Mouse (Mus musculus) CH12.LX (cell line): ENCODE results near the gene Phf7. TPM values are rescaled to one million over a fixed set of nuclear protein-coding genes. Genes with fewer than 3 reads are reported as not detected.

Experiments used
- DNase-seq: peaks from one replicate; pipeline ENCODE4 v3.0.0-alpha.2; 2013; ENCODE audit errors: extremely low read depth
- H3K27ac ChIP-seq: 2 replicates; pipeline ENCODE4 v1.5.1; 2012; ENCODE audit warnings: low read depth, mild to moderate bottlenecking, control low read depth, moderate library complexity; ENCODE audit not compliant: insufficient read depth
- H3K27me3 ChIP-seq: replicated peaks from 2 replicates; pipeline ENCODE3; 2012; ENCODE audit warnings: inconsistent platforms
- H3K36me3 ChIP-seq, 2 experiments: replicated peaks in 1 of 2; 2 replicates each; pipeline versions ENCODE3 to v1.6.1; 2012; ENCODE audit warnings: inconsistent platforms in 1 of 2, low read length in 1 of 2, mild to moderate bottlenecking in 1 of 2, mixed read lengths in 1 of 2, moderate library complexity in 1 of 2; ENCODE audit not compliant: control insufficient read depth in 1 of 2, insufficient read depth in 1 of 2
- H3K4me1 ChIP-seq, 2 experiments: 2 replicates each; pipeline ENCODE4 v1.6.1; 2012; ENCODE audit warnings: inconsistent platforms in 1 of 2, moderate library complexity in 1 of 2; ENCODE audit not compliant: insufficient read depth in 2 of 2, control insufficient read depth in 1 of 2
- H3K4me2 ChIP-seq: 2 replicates; pipeline ENCODE4 v1.6.1; 2012; ENCODE audit warnings: low read depth, mild to moderate bottlenecking, control low read depth; ENCODE audit not compliant: poor library complexity, insufficient read depth, severe bottlenecking
- H3K4me3 ChIP-seq, 3 experiments: fragments of 150-350 bp in 1 of 3; sonication (generic) in 1 of 3; replicated peaks in 1 of 3; 2 replicates each; pipeline versions ENCODE3 to v1.5.1; 2011 to 2012; ENCODE audit warnings: low read depth in 2 of 3, low read length in 2 of 3, mild to moderate bottlenecking in 2 of 3, moderate library complexity in 2 of 3, control low read depth in 1 of 3, improper control_type of control experiment in 1 of 3, inconsistent platforms in 1 of 3, mixed read lengths in 1 of 3; ENCODE audit not compliant: poor library complexity in 1 of 3
- H3K79me2 ChIP-seq: replicated peaks from 2 replicates; pipeline ENCODE4 v1.6.1; 2012; ENCODE audit warnings: mild to moderate bottlenecking, moderate library complexity; ENCODE audit not compliant: control insufficient read depth, poor library complexity, insufficient read depth, severe bottlenecking; ENCODE audit errors: extremely low read depth
- H3K9ac ChIP-seq: 2 replicates; pipeline ENCODE4 v1.6.1; 2012; ENCODE audit warnings: low read depth, mild to moderate bottlenecking, control low read depth, moderate library complexity; ENCODE audit not compliant: insufficient read depth
- H3K9me3 ChIP-seq: replicated peaks from 2 replicates; pipeline ENCODE3; 2012; ENCODE audit warnings: low read length, inconsistent platforms, mixed read lengths
- CHD1 ChIP-seq: IDR thresholded peaks from 2 replicates; pipeline ENCODE4 v1.6.1; 2012; ENCODE audit warnings: low read depth, low read length, improper control_type of control experiment, inconsistent platforms
- CHD2 ChIP-seq: IDR thresholded peaks from 2 replicates; pipeline ENCODE4 v1.6.1; 2011; ENCODE audit warnings: low read length, improper control_type of control experiment
- CTCF ChIP-seq, 2 experiments: IDR thresholded peaks in 1 of 2; conservative IDR thresholded peaks in 1 of 2; 2 replicates each; pipeline ENCODE4 v1.5.1; 2011 to 2012; ENCODE audit warnings: low read depth in 2 of 2, low read length in 2 of 2, improper control_type of control experiment in 1 of 2, inconsistent platforms in 1 of 2, mild to moderate bottlenecking in 1 of 2, moderate library complexity in 1 of 2
- E2F4 ChIP-seq: IDR thresholded peaks from 2 replicates; pipeline ENCODE4 v1.6.1; 2011; ENCODE audit warnings: low read depth, low read length, improper control_type of control experiment; ENCODE audit not compliant: insufficient replicate concordance
- ELF1 ChIP-seq: IDR thresholded peaks from 2 replicates; pipeline ENCODE4 v1.6.1; 2014; ENCODE audit warnings: low read depth, mild to moderate bottlenecking, inconsistent platforms, low read length, improper control_type of control experiment
- EP300 ChIP-seq: IDR thresholded peaks from 2 replicates; pipeline ENCODE4 v1.6.1; 2011; ENCODE audit warnings: low read length, improper control_type of control experiment
- GABPA ChIP-seq: IDR thresholded peaks from 2 replicates; pipeline ENCODE4 v1.6.1; 2012; ENCODE audit warnings: low read depth, low read length, improper control_type of control experiment, inconsistent platforms; ENCODE audit not compliant: insufficient replicate concordance
- HCFC1 ChIP-seq: IDR thresholded peaks from 2 replicates; pipeline ENCODE4 v1.6.1; 2012; ENCODE audit warnings: low read depth, mild to moderate bottlenecking, inconsistent platforms, low read length, improper control_type of control experiment
- IRF4 ChIP-seq: IDR thresholded peaks from 2 replicates; pipeline ENCODE4 v1.6.1; 2014; ENCODE audit warnings: low read depth, mild to moderate bottlenecking, inconsistent platforms, low read length, improper control_type of control experiment
- JUN ChIP-seq: IDR thresholded peaks from 2 replicates; pipeline ENCODE4 v1.6.1; 2011; ENCODE audit warnings: low read depth, mild to moderate bottlenecking, low read length, improper control_type of control experiment, moderate library complexity; ENCODE audit not compliant: insufficient read depth
- JUND ChIP-seq: conservative IDR thresholded peaks from 2 replicates; pipeline ENCODE4 v1.6.1; 2011; ENCODE audit warnings: low read depth, low read length, improper control_type of control experiment
- KAT2A ChIP-seq: IDR thresholded peaks from 2 replicates; pipeline ENCODE4 v1.6.1; 2012; ENCODE audit warnings: low read length, improper control_type of control experiment, inconsistent platforms; ENCODE audit not compliant: insufficient replicate concordance
- MAFK ChIP-seq: IDR thresholded peaks from 2 replicates; pipeline ENCODE4 v1.6.1; 2011; ENCODE audit warnings: low read length, improper control_type of control experiment; ENCODE audit not compliant: insufficient replicate concordance
- MAX ChIP-seq: IDR thresholded peaks from 2 replicates; pipeline ENCODE4 v1.6.1; 2011; ENCODE audit warnings: low read length, improper control_type of control experiment
- MAZ ChIP-seq: IDR thresholded peaks from 2 replicates; pipeline ENCODE4 v1.6.1; 2012; ENCODE audit warnings: low read depth, mild to moderate bottlenecking, inconsistent platforms, low read length, improper control_type of control experiment, moderate library complexity
- MEF2A ChIP-seq: IDR thresholded peaks from 2 replicates; pipeline ENCODE4 v1.6.1; 2014; ENCODE audit warnings: low read depth, mild to moderate bottlenecking, inconsistent platforms, low read length, improper control_type of control experiment, borderline replicate concordance
- PAX5 ChIP-seq: IDR thresholded peaks from 2 replicates; pipeline ENCODE4 v1.6.1; 2012; ENCODE audit warnings: low read length, inconsistent platforms, mixed read lengths
- POLR2A ChIP-seq: IDR thresholded peaks from 2 replicates; pipeline ENCODE4 v1.6.1; 2011; ENCODE audit warnings: low read depth, mild to moderate bottlenecking, improper control_type of control experiment, low read length
- POLR2AphosphoS2 ChIP-seq: IDR thresholded peaks from 2 replicates; pipeline ENCODE4 v1.6.1; 2011; ENCODE audit warnings: low read depth, low read length, improper control_type of control experiment
- TBP ChIP-seq: conservative IDR thresholded peaks from 2 replicates; pipeline ENCODE4 v1.6.1; 2011; ENCODE audit warnings: low read depth, low read length, improper control_type of control experiment
- TCF12 ChIP-seq: IDR thresholded peaks from 2 replicates; pipeline ENCODE4 v1.6.1; 2014; ENCODE audit warnings: low read depth, mild to moderate bottlenecking, inconsistent platforms, low read length, improper control_type of control experiment
- USF1 ChIP-seq: IDR thresholded peaks from 2 replicates; pipeline ENCODE4 v1.6.1; 2014; ENCODE audit warnings: low read depth, mild to moderate bottlenecking, inconsistent platforms, low read length, improper control_type of control experiment
- USF2 ChIP-seq: conservative IDR thresholded peaks from 2 replicates; pipeline ENCODE4 v1.6.1; 2011; ENCODE audit warnings: low read depth, low read length, improper control_type of control experiment
- ZKSCAN1 ChIP-seq: IDR thresholded peaks from 2 replicates; pipeline ENCODE4 v1.6.1; 2012; ENCODE audit warnings: low read depth, inconsistent platforms, low read length, improper control_type of control experiment, borderline replicate concordance
- ZMIZ1 ChIP-seq: IDR thresholded peaks from 2 replicates; pipeline ENCODE4 v1.6.1; 2012; ENCODE audit warnings: low read depth, mild to moderate bottlenecking, inconsistent platforms, low read length, improper control_type of control experiment
- dilution Hi-C: fragments of 300-500 bp; cut with MboI; formaldehyde crosslinking; loops from 2 replicates; pipeline ENCODE4 v1.14.3; 2020; ENCODE audit warnings: low sequenced_read_pairs; ENCODE audit not compliant: extremely low pct_unique_long_range_greater_than_20kb, extremely low pct_ligation_motif_present
- in situ Hi-C: fragments of 300-500 bp; cut with MboI; formaldehyde crosslinking; loops from 3 replicates; pipeline ENCODE4 v1.14.3; 2019; ENCODE audit warnings: low sequenced_read_pairs, low pct_ligation_motif_present, low pct_unique_long_range_greater_than_20kb, mixed read lengths
- polyA plus RNA-seq: library from polyadenylated mRNA; unstranded; fragments of >175 nt; gene quantifications from 2 replicates; pipeline ENCODE4 v1.2.1, GENCODE M21; 2012; ENCODE audit warnings: low read depth; ENCODE audit not compliant: insufficient read length
- total RNA-seq, 2 experiments: library from RNA; depleted of rRNA; stranded (reverse); fragments of 300-350 nt in 1 of 2; fragments of >200 nt in 1 of 2; gene quantifications; 2 replicates each; pipeline ENCODE4 v1.2.3; 2012 to 2014

Phf7 gene
- total and polyA plus RNA-seq, 3 experiments = 10.0 to 13.9 (median 13.5) TPM

- no peaks in the 10 kb centered on the region for H3K9me3 ChIP-seq
- H3K9ac ChIP-seq = no peak overlapping the region
- no peak overlapping the region for H3K4me3 ChIP-seq
- H3K36me3 ChIP-seq = peaks cover 0 to 8% of the 10 kb centered on the region in 2 experiments
- no peak overlapping the region for H3K4me2 ChIP-seq
- dilution Hi-C loops = no loop called here
- H3K79me2 ChIP-seq = no peaks in the 10 kb centered on the region
- TF ChIP-seq JUND = no peak
- no peak for TF ChIP-seq JUN
- no peak for TF ChIP-seq MEF2A
- no peak for TF ChIP-seq CTCF (conservative IDR thresholded peaks at IDR 0.05 in 1 of 2, IDR thresholded peaks at IDR 0.05 in 1 of 2; ENCODE audit: low read depth in 2 of 2, low read length in 2 of 2)
- TF ChIP-seq EP300 = no peak
- no peak for TF ChIP-seq TCF12
- no peak for TF ChIP-seq MAZ
- no peak for TF ChIP-seq ZMIZ1
- no peak for TF ChIP-seq E2F4
- no peak for TF ChIP-seq HCFC1
- TF ChIP-seq GABPA = no peak
- no peak for TF ChIP-seq TBP
- no peak for TF ChIP-seq CHD1
- TF ChIP-seq ZKSCAN1 = no peak
- TF ChIP-seq MAFK = no peak
- TF ChIP-seq CHD2 = no peak
- no peak for TF ChIP-seq POLR2AphosphoS2
- TF ChIP-seq PAX5 = no peak
- in situ Hi-C loops = no loop called here
- peaks cover 14% of the 10 kb centered on the region for H3K27me3 ChIP-seq
- DNase-seq = no peak
- peaks cover 19 to 39% of the 10 kb centered on the region in 2 experiments for H3K4me1 ChIP-seq
- no peak overlapping the region for H3K27ac ChIP-seq
Observed at GRCm38 (mm10) chr14:31232404-31233069, 18.6 kb downstream of the Phf7 start.

GRCm38 (mm10) chr14:31230442-31230841 lies 20.7 kb downstream of the Phf7 start:
- no peak for TF ChIP-seq USF1
- TF ChIP-seq POLR2AphosphoS2 = no peak
- TF ChIP-seq MAX = no peak
- TF ChIP-seq ELF1 = no peak
- TF ChIP-seq ZKSCAN1 = no peak
- TF ChIP-seq IRF4 = no peak
- TF ChIP-seq POLR2A = no peak
- no peak for TF ChIP-seq USF2
- no peak for TF ChIP-seq GABPA
- no peak for TF ChIP-seq KAT2A
- no peak for TF ChIP-seq EP300
- Histone ChIP-seq H3K79me2 (no peaks in the 10 kb centered on the region), H3K9me3 (no peaks in the 10 kb centered on the region), H3K4me2 (no peak overlapping the region), H3K4me3 (no peak overlapping the region), H3K27me3 (peaks cover 14% of the 10 kb centered on the region), H3K9ac (no peak overlapping the region), H3K27ac (no peak overlapping the region), H3K36me3 (peaks cover 0 to 3% of the 10 kb centered on the region in 2 experiments), H3K4me1 (peaks cover 19 to 40% of the 10 kb centered on the region in 2 experiments)
- no peak for DNase-seq
- in situ Hi-C loops = no loop called here
- dilution Hi-C loops = no loop called here
